Mouse (Mus musculus) erythroblast, embryonic 14.5 days (primary cell): ENCODE results near the gene Olfr568.

Experiments
- GATA1 ChIP-seq: IDR thresholded peaks from 2 replicates; pipeline ENCODE4 v1.6.1; 2012; ENCODE audit warnings: low read length, inconsistent platforms, mixed read lengths
- TAL1 ChIP-seq: IDR thresholded peaks from 3 replicates; pipeline ENCODE4 v1.6.1; 2012; ENCODE audit warnings: low read length, inconsistent platforms, mixed read lengths

GRCm38 (mm10) chr7:102917032-102917875 lies 40.3 kb downstream of the Olfr568 start, which contains the start of gene Olfr571:
- TF ChIP-seq TAL1: no peak
- no peak for TF ChIP-seq GATA1
